Mouse (Mus musculus): ENCODE measurements around the gene Olfr578.

Olfr578 gene

DNA sequence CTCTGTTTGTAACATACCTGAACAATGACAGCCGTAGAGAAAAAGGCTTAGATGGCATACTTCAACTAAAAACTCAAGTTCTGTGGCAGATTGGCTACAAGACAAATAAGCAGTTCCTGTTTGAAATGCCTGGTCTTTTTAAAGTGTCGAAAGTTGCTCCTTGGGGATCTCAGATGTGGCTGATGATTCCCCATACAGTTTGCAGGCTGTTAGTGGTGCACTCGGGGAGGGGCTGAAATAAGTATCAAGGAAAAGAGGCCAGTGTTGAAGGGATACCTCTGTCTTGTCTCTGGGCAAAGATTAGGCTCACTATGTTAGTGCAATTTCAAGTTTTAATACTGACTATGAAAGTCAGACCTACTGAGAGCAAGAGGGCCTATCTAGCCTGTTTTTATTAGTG lies at the start of gene Olfr578:
Gene Olfr578, minus strand, starts transcription at position 101 of the 400 bp plus-strand sequence.
- no peak for DNase-seq (ENCODE audit: low spot score in 2 of 2)

DNA sequence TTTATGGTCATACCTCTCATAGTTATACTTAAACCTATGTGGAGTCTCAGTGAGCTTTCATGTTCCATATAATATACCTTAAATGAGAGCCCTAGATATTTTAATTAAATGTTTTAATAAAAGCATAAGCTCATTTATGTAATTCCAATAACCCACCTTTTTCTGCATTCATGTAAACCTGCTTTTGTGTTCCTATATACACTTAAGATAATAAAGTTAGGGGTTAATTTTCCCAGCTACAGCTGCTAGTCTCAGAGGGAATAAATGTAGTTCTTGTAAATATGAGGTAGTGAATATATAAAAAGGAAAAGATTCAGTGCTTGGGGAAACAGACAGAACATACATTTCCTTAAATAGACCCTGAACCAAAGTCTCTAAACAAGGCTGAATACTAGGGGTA lies 48.6 kb upstream of the Olfr578 start, which contains the start of gene Olfr582:
Gene Olfr582, plus strand, starts transcription at position 301 of the 400 bp plus-strand sequence.
- DNase-seq (ENCODE audit: low spot score in 2 of 2) = no peak

GRCm38 (mm10) chr7:102975843-102976242 lies 13.3 kb downstream of the Olfr578 start, which contains the start of gene Olfr577:
TSS of gene Olfr577 (minus strand) at chr7:102975943.
- peak in 1 of 2 experiments; percentile 1 for DNase-seq (ENCODE audit: low spot score in 2 of 2)

GRCm38 (mm10) chr7:102974399-102974798 lies 14.7 kb downstream of the Olfr578 start:
- DNase-seq (ENCODE audit: low spot score in 2 of 2) = no peak

DNA sequence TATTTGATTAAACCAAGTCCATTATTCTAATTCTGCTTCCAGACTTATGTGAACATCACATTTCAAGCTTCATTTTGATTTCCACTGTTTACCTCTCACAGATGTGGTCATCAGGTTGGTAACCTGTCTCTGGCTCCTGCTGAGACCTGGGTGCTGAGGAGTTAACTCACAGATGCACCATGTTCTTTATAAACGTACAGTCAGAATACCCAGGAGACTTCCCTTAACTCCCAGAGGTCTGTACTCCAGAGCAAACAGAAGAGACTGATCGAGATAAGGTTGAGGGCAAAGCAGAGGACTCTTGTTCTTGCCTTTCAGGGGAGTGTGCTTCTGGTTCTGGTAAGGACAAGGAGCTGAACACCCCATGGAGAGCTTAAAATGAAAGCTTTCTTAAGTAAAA lies 26.8 kb downstream of the Olfr578 start, which contains the start of gene Olfr576:
Gene Olfr576, plus strand, starts transcription at position 301 of the 400 bp plus-strand sequence.
- DNase-seq (ENCODE audit: low spot score in 2 of 2) = no peak

DNA sequence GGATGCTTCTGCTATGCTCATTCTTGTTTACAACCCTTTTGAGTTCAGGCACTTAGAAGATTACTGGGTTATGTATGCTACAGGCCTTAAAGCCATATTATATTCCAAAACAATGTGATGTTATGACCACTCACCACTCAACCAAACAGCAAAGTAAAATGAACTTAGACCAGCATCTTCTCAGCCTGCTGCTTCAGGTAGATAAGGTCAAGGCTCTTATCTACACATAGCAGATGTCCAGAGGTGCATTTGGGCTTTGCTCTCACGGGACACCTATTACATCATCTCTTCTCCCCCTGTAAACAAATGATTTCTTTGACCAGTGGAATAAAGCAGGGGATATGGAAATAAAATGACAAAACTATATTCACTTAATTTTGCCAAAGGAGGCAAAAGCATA lies 30.5 kb downstream of the Olfr578 start, which contains the start of gene Olfr575:
Gene Olfr575, minus strand, starts transcription at position 183 of the 400 bp plus-strand sequence.
- DNase-seq (ENCODE audit: low spot score in 2 of 2) = no peak

DNA sequence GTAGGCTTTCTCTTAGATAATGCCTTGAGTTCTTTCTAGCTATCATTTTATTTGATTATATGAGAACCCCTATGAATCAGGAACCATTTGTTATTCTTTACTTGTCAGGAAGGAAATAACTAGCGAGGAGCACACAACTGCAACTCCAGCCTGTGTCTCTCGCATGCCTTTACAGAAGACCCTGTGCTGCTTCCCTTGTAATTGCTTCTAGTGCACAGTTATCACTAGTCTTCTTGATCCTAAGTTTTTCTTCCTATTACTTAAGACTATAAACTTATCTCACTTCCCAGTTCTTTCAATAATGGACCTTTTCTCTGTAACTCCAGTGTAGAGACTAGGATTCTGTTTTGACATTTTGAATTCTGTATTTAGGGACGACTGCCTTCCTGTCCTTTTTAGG lies 31.0 kb downstream of the Olfr578 start:
- DNase-seq (ENCODE audit: low spot score in 2 of 2) = no peak

DNA sequence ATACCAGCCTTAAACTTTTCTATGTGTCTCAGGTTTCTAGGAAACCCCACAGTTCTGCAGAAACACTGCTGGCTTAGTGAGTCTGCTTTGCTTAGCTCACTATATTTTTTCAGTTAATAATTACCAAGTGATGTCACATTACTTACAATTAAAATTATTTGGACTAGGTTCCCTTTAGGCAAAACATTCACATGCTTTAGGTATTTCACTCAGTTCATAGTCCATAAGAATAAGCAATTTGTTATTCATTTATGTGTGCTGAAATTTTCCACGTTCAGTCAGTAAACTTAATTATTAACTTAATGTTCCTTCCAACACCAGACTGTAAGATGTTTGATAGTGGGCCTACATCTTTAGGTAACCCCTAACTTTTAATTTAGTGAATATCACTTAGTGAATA lies 38.4 kb downstream of the Olfr578 start:
- DNase-seq (ENCODE audit: low spot score in 2 of 2) = no peak

GRCm38 (mm10) chr7:102948167-102948566 lies 41.0 kb downstream of the Olfr578 start, which contains the start of gene Olfr574:
TSS of gene Olfr574 (plus strand) at chr7:102948467.
- DNase-seq (ENCODE audit: low spot score in 2 of 2) = no peak

DNA sequence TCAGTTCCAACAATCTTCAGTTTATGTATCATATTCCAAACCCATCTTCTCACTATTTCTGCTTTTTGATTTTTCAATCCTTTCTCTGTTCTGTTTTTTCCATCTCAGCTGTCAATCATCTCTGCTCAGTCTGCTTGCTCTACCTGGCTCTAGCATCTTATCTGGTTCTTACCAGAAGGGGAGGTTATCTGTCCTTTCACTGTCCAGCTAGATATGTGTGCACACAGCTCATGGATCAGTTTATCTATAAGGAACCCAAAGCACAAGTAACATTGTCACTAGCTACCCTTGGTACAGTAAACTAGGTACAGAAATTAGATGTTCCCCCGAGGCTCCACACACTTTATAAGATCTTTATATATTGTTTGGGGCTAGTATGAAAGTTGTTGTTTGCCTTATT lies 45.7 kb downstream of the Olfr578 start:
- DNase-seq (ENCODE audit: low spot score in 2 of 2) = no peak

- no peak for DNase-seq (ENCODE audit: low spot score in 2 of 2)
Observed at GRCm38 (mm10) chr7:102942475-102942874, 46.6 kb downstream of the Olfr578 start, which contains the start of gene Olfr573-ps1. TSS of gene Olfr573-ps1 (minus strand) at chr7:102942575.
